Mouse (Mus musculus): ENCODE measurements around the gene Retreg1.

- TF ChIP-seq POLR2A (IDR thresholded peaks at IDR 0.05; ENCODE audit: insufficient read depth, low read depth, low read length) (no peak), CTCF (IDR thresholded peaks at IDR 0.05; ENCODE audit: insufficient read depth, low read depth, low read length) (no peak)
These were observed 29.1 kb downstream of the Retreg1 start for GRCm38 (mm10) chr15:25872118-25872517.

Data from olfactory bulb, adult 2 months (tissue).